Comparison of ENCODE assay signal across 8 mouse cellular contexts in genomic region chr11:120833555-120834280, GRCm38 (mm10). TPM values are rescaled to one million over a fixed set of nuclear protein-coding genes. Genes with fewer than 3 reads are reported as not detected.
DNase-seq lines count a peak whose midpoint lies in the region; ATAC-seq and TF ChIP-seq lines count a peak whose summit lies in the region.

No protein-coding gene starts in this region.

- no peaks in the 10 kb centered on the region for H3K36me3 ChIP-seq in embryonic facial prominence, embryonic 15.5 days
- no peaks in the 10 kb centered on the region for H3K36me3 ChIP-seq in limb, embryonic 14.5 days (ENCODE audit: control insufficient read depth, insufficient read depth, low read length)
- H3K36me3 ChIP-seq in midbrain, embryonic 14.5 days (ENCODE audit: control insufficient read depth, insufficient read depth, low read length), result no peaks in the 10 kb centered on the region

- H3K4me2 ChIP-seq in embryonic facial prominence, embryonic 15.5 days (replicated peaks), result no peak overlapping the region
- no peak overlapping the region for H3K4me2 ChIP-seq in limb, embryonic 14.5 days (replicated peaks; ENCODE audit: low read depth, low read length, severe bottlenecking)
- H3K4me2 ChIP-seq in midbrain, embryonic 14.5 days (ENCODE audit: low read length), result no peak overlapping the region

- H3K9ac ChIP-seq in embryonic facial prominence, embryonic 15.5 days, result no peak overlapping the region
- H3K9ac ChIP-seq in limb, embryonic 14.5 days (ENCODE audit: low read depth, low read length, severe bottlenecking), result peak overlapping the region; percentile 14; the same call in 1 of the 2 replicates
- no peak overlapping the region for H3K9ac ChIP-seq in midbrain, embryonic 14.5 days (replicated peaks; ENCODE audit: low read length)

- no peak overlapping the region for H3K4me3 ChIP-seq in embryonic facial prominence, embryonic 15.5 days (replicated peaks)
- H3K4me3 ChIP-seq in limb, embryonic 14.5 days (replicated peaks; ENCODE audit: low read length), result no peak overlapping the region
- H3K4me3 ChIP-seq in midbrain, embryonic 14.5 days (replicated peaks; ENCODE audit: low read depth, low read length), result no peak overlapping the region

- peak; percentile 80 for DNase-seq in heart, adult 11 months
- no peak for DNase-seq in heart, adult 18-20 months
- no peak for DNase-seq in limb, embryonic 14.5 days (ENCODE audit: low spot score)
- peak; percentile 65 for DNase-seq in midbrain, embryonic 14.5 days
- no peak for DNase-seq in gastrocnemius, postnatal 4 days (ENCODE audit: low spot score in 2 of 2)
- DNase-seq in adrenal gland, adult 18-20 months (ENCODE audit: low spot score in 2 of 2), result no peak

- ATAC-seq in embryonic facial prominence, embryonic 15.5 days (ENCODE audit: insufficient number of reproducible peaks, low FRiP score, low TSS enrichment, low read depth), result no peak
- no peak for ATAC-seq in limb, embryonic 14.5 days (ENCODE audit: low FRiP score, low read depth)
- ATAC-seq in midbrain, embryonic 14.5 days (ENCODE audit: low FRiP score, low TSS enrichment), result peak; percentile 60; the same call in 1 of the 2 replicates
- no peak for ATAC-seq in erythroid progenitor cell, adult 5-6 weeks (replicated peaks; ENCODE audit: low FRiP score, poor library complexity, severe bottlenecking)

- no peak for TF ChIP-seq POLR2A in limb, embryonic 14.5 days (IDR thresholded peaks at IDR 0.05; ENCODE audit: borderline replicate concordance, extremely low read depth, insufficient read depth, insufficient read length)

- 0 out of 2 replicates have a peak, but pooled peaks cover 8% of the 10 kb centered on the region for H3K4me1 ChIP-seq in embryonic facial prominence, embryonic 15.5 days
- no peaks in the 10 kb centered on the region for H3K4me1 ChIP-seq in limb, embryonic 14.5 days (ENCODE audit: control insufficient read depth, insufficient read depth, low read length)
- H3K4me1 ChIP-seq in midbrain, embryonic 14.5 days (ENCODE audit: control insufficient read depth, insufficient read depth, low read length), result peaks cover 9% of the 10 kb centered on the region

- H3K27ac ChIP-seq in embryonic facial prominence, embryonic 15.5 days (replicated peaks), result peak overlapping the region; percentile 60; the same call in 1 of the 2 replicates
- peak overlapping the region; percentile 67 for H3K27ac ChIP-seq in limb, embryonic 14.5 days (replicated peaks; ENCODE audit: low read depth, low read length)
- H3K27ac ChIP-seq in midbrain, embryonic 14.5 days (replicated peaks; ENCODE audit: low read depth, low read length), result peak overlapping the region; percentile 68

- H3K9me3 ChIP-seq in embryonic facial prominence, embryonic 15.5 days (replicated peaks), result no peaks in the 10 kb centered on the region
- H3K9me3 ChIP-seq in limb, embryonic 14.5 days (ENCODE audit: control insufficient read depth, low read length), result no peaks in the 10 kb centered on the region
- H3K9me3 ChIP-seq in midbrain, embryonic 14.5 days (ENCODE audit: control insufficient read depth, low read length), result no peaks in the 10 kb centered on the region

- no peaks in the 10 kb centered on the region for H3K27me3 ChIP-seq in embryonic facial prominence, embryonic 15.5 days
- H3K27me3 ChIP-seq in limb, embryonic 14.5 days (ENCODE audit: control insufficient read depth, insufficient read depth, low read length), result no peaks in the 10 kb centered on the region
- H3K27me3 ChIP-seq in midbrain, embryonic 14.5 days (ENCODE audit: control insufficient read depth, insufficient read depth, low read length), result no peaks in the 10 kb centered on the region

- WGBS in embryonic facial prominence, embryonic 15.5 days, result 54% methylated on average over 8 of the region's 8 CpGs
- WGBS in limb, embryonic 14.5 days, result 70% methylated on average over 8 of the region's 8 CpGs
- 21% methylated on average over 8 of the region's 8 CpGs for WGBS in midbrain, embryonic 14.5 days

RNA-seq across cellular contexts. Expression of gene Fasn, which starts 9.4 kb away (rescaled TPM):
- 100 to 1,000 TPM in 1 of 2 experiments, 10 to 100 TPM in 1; 41.4 to 258 TPM for total RNA-seq in heart, adult 18-20 months (2021)
- 46.2 and 48.8 TPM in 2 replicates for polyA plus RNA-seq in embryonic facial prominence, embryonic 15.5 days (2015; fragmentation: Nextera tagmentation; extraction: Ambion mirVana)
- 187 and 282 TPM in 2 replicates for polyA plus RNA-seq in limb, embryonic 14.5 days (2012; rRNA removed)
- polyA plus RNA-seq in limb, embryonic 14.5 days (2014; fragmentation: Nextera tagmentation; extraction: Ambion mirVana), result 81.9 and 86.7 TPM in 2 replicates
- polyA plus RNA-seq in midbrain, embryonic 14.5 days (2014; fragmentation: Nextera tagmentation; extraction: Ambion mirVana), result 120 and 124 TPM in 2 replicates
- total RNA-seq in gastrocnemius, postnatal 4 days (2021), result 10 to 100 TPM; 48.6 to 49.9 TPM
- total RNA-seq in adrenal gland, adult 18-20 months (2021), result 1,000 to 10,000 TPM; 2,155 to 5,020 TPM
- total RNA-seq in erythroid progenitor cell, adult 5-6 weeks (2015; ENCODE audit: low replicate concordance), result 3.2 and 16.3 TPM in 2 replicates
- total RNA-seq in erythroid progenitor cell, adult 5-6 weeks (2017; ENCODE audit: low replicate concordance), result 0.83 and 2.8 TPM in 2 replicates

RNA-seq across cellular contexts. Expression of gene Dus1l, which starts 37.5 kb away (rescaled TPM):
- total RNA-seq in heart, adult 18-20 months (2021), result 10 to 100 TPM; 22.4 to 30.3 TPM
- polyA plus RNA-seq in embryonic facial prominence, embryonic 15.5 days (2015; fragmentation: Nextera tagmentation; extraction: Ambion mirVana), result 61.4 and 64.4 TPM in 2 replicates
- polyA plus RNA-seq in limb, embryonic 14.5 days (2012; rRNA removed), result 55.3 and 55.8 TPM in 2 replicates
- polyA plus RNA-seq in limb, embryonic 14.5 days (2014; fragmentation: Nextera tagmentation; extraction: Ambion mirVana), result 60.2 and 63.4 TPM in 2 replicates
- polyA plus RNA-seq in midbrain, embryonic 14.5 days (2014; fragmentation: Nextera tagmentation; extraction: Ambion mirVana), result 39.4 and 48.0 TPM in 2 replicates
- total RNA-seq in gastrocnemius, postnatal 4 days (2021), result 10 to 100 TPM; 37.8 TPM
- 10 to 100 TPM; 47.8 to 57.2 TPM for total RNA-seq in adrenal gland, adult 18-20 months (2021)
- total RNA-seq in erythroid progenitor cell, adult 5-6 weeks (2015; ENCODE audit: low replicate concordance), result 46.1 and 62.0 TPM in 2 replicates
- total RNA-seq in erythroid progenitor cell, adult 5-6 weeks (2017; ENCODE audit: low replicate concordance), result 15.4 and 24.6 TPM in 2 replicates

RNA-seq across cellular contexts. Expression of gene Gps1, which starts 49.6 kb away (rescaled TPM):
- 10 to 100 TPM; 54.8 to 55.9 TPM for total RNA-seq in heart, adult 18-20 months (2021)
- polyA plus RNA-seq in embryonic facial prominence, embryonic 15.5 days (2015; fragmentation: Nextera tagmentation; extraction: Ambion mirVana), result 205 and 214 TPM in 2 replicates
- 236 and 273 TPM in 2 replicates for polyA plus RNA-seq in limb, embryonic 14.5 days (2012; rRNA removed)
- 248 and 249 TPM in 2 replicates for polyA plus RNA-seq in limb, embryonic 14.5 days (2014; fragmentation: Nextera tagmentation; extraction: Ambion mirVana)
- 303 and 316 TPM in 2 replicates for polyA plus RNA-seq in midbrain, embryonic 14.5 days (2014; fragmentation: Nextera tagmentation; extraction: Ambion mirVana)
- total RNA-seq in gastrocnemius, postnatal 4 days (2021), result 10 to 100 TPM; 67.1 to 70.9 TPM
- total RNA-seq in adrenal gland, adult 18-20 months (2021), result 100 to 1,000 TPM; 118 to 138 TPM
- 31.4 and 39.0 TPM in 2 replicates for total RNA-seq in erythroid progenitor cell, adult 5-6 weeks (2015; ENCODE audit: low replicate concordance)
- total RNA-seq in erythroid progenitor cell, adult 5-6 weeks (2017; ENCODE audit: low replicate concordance), result 17.6 and 19.9 TPM in 2 replicates

RNA-seq across cellular contexts. Expression of gene Rfng, which starts 49.7 kb away (rescaled TPM):
- 10 to 100 TPM; 11.4 to 11.5 TPM for total RNA-seq in heart, adult 18-20 months (2021)
- polyA plus RNA-seq in embryonic facial prominence, embryonic 15.5 days (2015; fragmentation: Nextera tagmentation; extraction: Ambion mirVana), result 56.0 and 62.0 TPM in 2 replicates
- polyA plus RNA-seq in limb, embryonic 14.5 days (2012; rRNA removed), result 61.0 and 79.7 TPM in 2 replicates
- 36.8 and 39.0 TPM in 2 replicates for polyA plus RNA-seq in limb, embryonic 14.5 days (2014; fragmentation: Nextera tagmentation; extraction: Ambion mirVana)
- polyA plus RNA-seq in midbrain, embryonic 14.5 days (2014; fragmentation: Nextera tagmentation; extraction: Ambion mirVana), result 83.9 and 102 TPM in 2 replicates
- total RNA-seq in gastrocnemius, postnatal 4 days (2021), result 10 to 100 TPM in 1 of 2 experiments, 1 to 10 TPM in 1; 8.3 to 10.9 TPM
- total RNA-seq in adrenal gland, adult 18-20 months (2021), result 10 to 100 TPM; 18.5 to 19.4 TPM
- 3.2 and 6.7 TPM in 2 replicates for total RNA-seq in erythroid progenitor cell, adult 5-6 weeks (2015; ENCODE audit: low replicate concordance)
- total RNA-seq in erythroid progenitor cell, adult 5-6 weeks (2017; ENCODE audit: low replicate concordance), result 0.91 and 1.3 TPM in 2 replicates

Comparison
In these comparisons a context has a peak if more than half of its experiments do, and no peak if none do; other contexts are left out.
1. DNase-seq: peak in heart, adult 11 months (single experiment) and midbrain, embryonic 14.5 days (single experiment); none in heart, adult 18-20 months (0 of 2), limb, embryonic 14.5 days (single experiment), gastrocnemius, postnatal 4 days (0 of 2) and adrenal gland, adult 18-20 months (0 of 2).
2. RNA of gene Fasn, which starts 9.4 kb away (total RNA-seq): 2,155 to 5,020 TPM in adrenal gland, adult 18-20 months; 41.4 to 258 TPM in heart, adult 18-20 months, 48.6 to 49.9 TPM in gastrocnemius, postnatal 4 days and 0.83 to 16.3 TPM in erythroid progenitor cell, adult 5-6 weeks; every median in the first group is over 4 times any median in the second.
3. Peak in every context shown above with its lines, with median percentiles within 50 percentile points of each other: H3K27ac ChIP-seq.